Mouse (Mus musculus) kidney, embryonic 15.5 days (tissue): ENCODE data around the gene Uhrf1. TPM values are rescaled to one million over a fixed set of nuclear protein-coding genes. Genes with fewer than 3 reads are reported as not detected.

ENCODE experiments used
- ATAC-seq: fragments of 200-750 bp; cut with Nextera tagmentation; replicated peaks from 2 replicates; pipeline ENCODE4 v1.8.0; 2017; ENCODE audit warnings: moderate TSS enrichment; ENCODE audit not compliant: low FRiP score
- H3K27ac ChIP-seq: fragments of 300-500 bp; sonication (generic); 2 replicates; pipeline ENCODE4 v1.5.1; 2015; ENCODE audit warnings: mild to moderate bottlenecking, inconsistent platforms
- H3K27me3 ChIP-seq: fragments of 300-500 bp; sonication (generic); 2 replicates; pipeline ENCODE4 v1.6.1; 2015; ENCODE audit warnings: inconsistent platforms
- H3K36me3 ChIP-seq: fragments of 300-500 bp; sonication (generic); 2 replicates; pipeline ENCODE4 v1.6.1; 2015; ENCODE audit warnings: inconsistent platforms
- H3K4me1 ChIP-seq: fragments of 300-500 bp; sonication (generic); 2 replicates; pipeline ENCODE4 v1.6.1; 2015; ENCODE audit warnings: inconsistent platforms
- H3K4me2 ChIP-seq: fragments of 300-500 bp; sonication (generic); 2 replicates; pipeline ENCODE4 v1.6.1; 2015; ENCODE audit warnings: moderate library complexity, mild to moderate bottlenecking, inconsistent platforms
- H3K4me3 ChIP-seq: fragments of 300-500 bp; sonication (generic); replicated peaks from 2 replicates; pipeline ENCODE4 v1.5.1; 2015; ENCODE audit warnings: mild to moderate bottlenecking, inconsistent platforms
- H3K9ac ChIP-seq: fragments of 300-500 bp; sonication (generic); 2 replicates; pipeline ENCODE4 v1.6.1; 2015; ENCODE audit warnings: mild to moderate bottlenecking, inconsistent platforms
- H3K9me3 ChIP-seq: fragments of 300-500 bp; sonication (generic); replicated peaks from 2 replicates; pipeline ENCODE4 v1.6.1; 2016; ENCODE audit warnings: inconsistent platforms
- WGBS: fragments of 180-500 bp; shearing (Covaris S2); methylation state at CpG from one replicate; pipeline ENCODE4 v1.1.7; 2015; ENCODE audit warnings: mixed read lengths; 5-methylcytosine and 5-hydroxymethylcytosine counted together
- polyA plus RNA-seq: library from polyadenylated mRNA; unstranded; fragments of >200 nt; fragmentation: Nextera tagmentation; extraction: Ambion mirVana; gene quantifications from 2 replicates; pipeline ENCODE4 v1.2.1, GENCODE M21; 2015

The Uhrf1 gene
- polyA plus RNA-seq, 1 experiment from 2014 or later, result 175 TPM

- ATAC-seq, result no peak
- 34% methylated on average over 8 of the region's 8 CpGs for WGBS
These were observed 29.9 kb downstream of the Uhrf1 start for GRCm38 (mm10) chr17:56332987-56333386.

DNA sequence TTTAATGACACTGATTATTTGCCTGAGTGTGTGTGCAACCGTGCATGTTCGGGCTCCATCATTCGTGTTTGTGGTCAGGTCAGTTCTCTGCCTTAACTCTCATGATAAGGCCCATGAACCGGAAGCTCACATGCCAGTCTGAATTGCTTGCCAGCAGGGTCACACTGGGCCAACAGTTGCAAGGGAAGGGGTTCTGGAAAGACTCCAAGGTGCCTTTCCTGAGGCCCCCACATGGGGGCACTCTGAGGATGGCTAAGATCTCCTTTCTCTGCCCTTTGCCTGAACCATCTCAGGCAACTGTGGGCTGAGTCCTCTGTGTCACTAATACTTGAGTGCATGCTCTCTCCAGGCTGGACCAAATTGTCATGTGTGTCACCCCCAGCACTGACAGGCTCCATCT lies 34.1 kb downstream of the Uhrf1 start:
- 48% methylated on average over 4 of the region's 4 CpGs for WGBS
- Histone ChIP-seq H3K4me1 (peaks cover 25% of the 10 kb centered on the region), H3K4me2 (no peak overlapping the region), H3K4me3 (no peak overlapping the region), H3K27me3 (no peaks in the 10 kb centered on the region), H3K27ac (no peak overlapping the region), H3K9me3 (no peaks in the 10 kb centered on the region), H3K9ac (no peak overlapping the region), H3K36me3 (0 out of 2 replicates have a peak, but pooled peaks cover 4% of the 10 kb centered on the region)
- no peak for ATAC-seq

More at GRCm38 (mm10) chr17:56332987-56333386, 29.9 kb downstream of the Uhrf1 start:
- Histone ChIP-seq H3K27me3 (no peaks in the 10 kb centered on the region), H3K27ac (no peak overlapping the region), H3K4me3 (no peak overlapping the region), H3K36me3 (0 out of 2 replicates have a peak, but pooled peaks cover 4% of the 10 kb centered on the region), H3K4me1 (peaks cover 43% of the 10 kb centered on the region), H3K9me3 (no peaks in the 10 kb centered on the region), H3K9ac (no peak overlapping the region), H3K4me2 (no peak overlapping the region)

DNA sequence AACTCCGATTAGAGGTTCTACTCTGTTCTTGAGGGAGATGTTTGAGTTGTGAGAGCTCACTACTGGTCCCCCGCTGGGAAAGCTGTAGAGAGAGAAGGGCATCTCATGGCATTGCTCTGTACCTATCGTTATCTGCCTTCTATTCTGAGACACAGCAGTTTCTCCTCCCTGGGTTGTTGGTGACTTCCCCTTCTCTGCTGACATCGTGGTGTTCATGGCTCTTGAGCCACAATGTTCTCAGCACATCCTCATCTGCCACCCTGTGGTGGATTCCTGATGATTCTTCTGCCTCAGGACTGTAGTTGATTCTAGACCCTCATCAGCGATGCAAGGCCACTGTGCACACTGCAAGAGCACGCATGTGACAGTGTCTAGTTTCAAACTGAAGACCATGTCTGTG lies 34.7 kb downstream of the Uhrf1 start:
- Histone ChIP-seq H3K36me3 (0 out of 2 replicates have a peak, but pooled peaks cover 4% of the 10 kb centered on the region), H3K9ac (no peak overlapping the region), H3K9me3 (no peaks in the 10 kb centered on the region), H3K27ac (no peak overlapping the region), H3K4me3 (no peak overlapping the region), H3K27me3 (no peaks in the 10 kb centered on the region), H3K4me1 (peaks cover 25% of the 10 kb centered on the region), H3K4me2 (no peak overlapping the region)
- no peak for ATAC-seq
- WGBS, result 90% methylated on average over 6 of the region's 6 CpGs

DNA sequence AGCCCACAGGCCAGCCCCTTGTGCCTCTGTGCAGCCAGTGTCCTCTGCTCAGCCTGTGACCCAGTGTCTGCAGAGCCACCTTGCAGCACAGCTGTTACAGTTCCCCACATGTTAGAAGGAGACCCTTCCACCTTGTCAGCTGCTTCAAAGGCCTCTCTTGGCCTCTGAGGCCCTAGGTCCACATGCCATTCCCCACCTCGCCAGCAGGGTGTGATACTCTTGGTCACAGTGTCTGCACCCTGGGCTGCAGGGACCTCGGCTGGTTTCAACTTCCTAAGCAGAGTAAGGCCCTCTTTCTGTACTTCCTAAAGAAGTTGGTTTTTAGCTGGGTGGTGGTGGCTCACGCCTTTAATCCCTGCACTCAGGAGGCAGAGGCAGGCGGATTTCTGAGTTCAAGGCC lies 35.8 kb downstream of the Uhrf1 start:
- Histone ChIP-seq H3K4me1 (peaks cover 25% of the 10 kb centered on the region), H3K27me3 (no peaks in the 10 kb centered on the region), H3K9me3 (no peaks in the 10 kb centered on the region), H3K27ac (no peak overlapping the region), H3K4me3 (no peak overlapping the region), H3K4me2 (no peak overlapping the region), H3K9ac (no peak overlapping the region), H3K36me3 (0 out of 2 replicates have a peak, but pooled peaks cover 4% of the 10 kb centered on the region)
- ATAC-seq, result 0 out of 2 replicates have a peak, but pooled peaks have one; percentile 28
- 56% methylated on average over 4 of the region's 4 CpGs for WGBS

GRCm38 (mm10) chr17:56340717-56341116 lies 37.6 kb downstream of the Uhrf1 start:
- no peak overlapping the region for H3K9ac ChIP-seq
- H3K27ac ChIP-seq, result no peak overlapping the region
- H3K4me3 ChIP-seq, result no peak overlapping the region
- no peak overlapping the region for H3K4me2 ChIP-seq
- no peaks in the 10 kb centered on the region for H3K9me3 ChIP-seq
- peaks cover 19% of the 10 kb centered on the region for H3K4me1 ChIP-seq
- H3K27me3 ChIP-seq, result no peaks in the 10 kb centered on the region
- no peaks in the 10 kb centered on the region for H3K36me3 ChIP-seq
- no peak for ATAC-seq

DNA sequence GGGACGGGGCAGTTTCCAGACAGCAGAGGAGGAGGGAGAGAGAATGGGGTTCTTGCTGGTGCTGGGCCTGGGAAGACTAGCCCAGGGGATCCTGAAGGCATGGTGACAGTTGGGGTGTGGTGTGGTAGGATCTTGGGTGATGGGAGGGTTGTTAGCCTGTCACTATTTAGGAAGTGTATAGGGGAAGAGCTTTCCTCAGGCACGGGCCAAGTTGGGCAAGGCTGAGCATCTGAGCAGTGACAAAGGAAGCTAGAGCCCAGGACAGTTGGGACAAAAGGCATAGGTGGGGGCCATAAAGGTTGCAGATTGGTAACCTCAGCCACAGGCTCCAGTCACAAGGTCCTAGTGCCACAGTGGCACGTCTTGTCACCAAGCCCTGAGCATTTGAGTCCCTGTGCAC lies 40.3 kb downstream of the Uhrf1 start:
- 82% methylated on average over 3 of the region's 3 CpGs for WGBS
- H3K4me3 ChIP-seq, result no peak overlapping the region

GRCm38 (mm10) chr17:56345364-56345763 lies 42.2 kb downstream of the Uhrf1 start:
- no peaks in the 10 kb centered on the region for H3K9me3 ChIP-seq
- no peaks in the 10 kb centered on the region for H3K4me1 ChIP-seq
- WGBS, result 67% methylated on average over 2 of the region's 2 CpGs
- peaks cover 5% of the 10 kb centered on the region; the same call in 1 of the 2 replicates for H3K36me3 ChIP-seq
- no peak overlapping the region for H3K4me2 ChIP-seq
- no peak for ATAC-seq
- no peak overlapping the region for H3K4me3 ChIP-seq
- H3K27ac ChIP-seq, result no peak overlapping the region
- H3K27me3 ChIP-seq, result no peaks in the 10 kb centered on the region
- H3K9ac ChIP-seq, result no peak overlapping the region

More for the DNA sequence above, 40.3 kb downstream of the Uhrf1 start:
- Histone ChIP-seq H3K9ac (no peak overlapping the region), H3K27ac (no peak overlapping the region), H3K27me3 (no peaks in the 10 kb centered on the region), H3K9me3 (no peaks in the 10 kb centered on the region), H3K4me2 (no peak overlapping the region), H3K4me1 (no peaks in the 10 kb centered on the region), H3K36me3 (peaks cover 5% of the 10 kb centered on the region; the same call in 1 of the 2 replicates)
- ATAC-seq, result no peak

DNA sequence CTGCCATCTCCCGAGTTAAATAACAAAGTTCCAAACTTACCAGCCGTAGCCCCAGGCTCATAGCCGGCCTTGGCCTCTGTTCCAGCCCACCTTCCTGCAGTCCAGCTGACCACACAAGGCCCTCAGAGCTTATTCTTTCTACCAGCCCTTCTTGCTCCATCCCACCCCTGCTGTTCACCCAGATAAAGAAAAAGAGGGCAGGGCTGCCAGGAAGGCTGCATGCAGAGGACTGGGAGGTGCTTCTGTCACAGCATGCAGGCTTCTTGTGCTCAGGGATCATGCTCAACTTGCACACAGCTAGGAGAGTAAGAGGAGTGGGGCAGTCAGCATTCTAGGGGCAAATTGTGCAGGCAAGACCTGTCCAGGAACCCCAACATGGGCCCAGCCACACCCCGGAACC lies 45.0 kb downstream of the Uhrf1 start:
- H3K9me3 ChIP-seq, result no peaks in the 10 kb centered on the region
- no peaks in the 10 kb centered on the region for H3K4me1 ChIP-seq
- H3K4me3 ChIP-seq, result no peak overlapping the region
- no peak overlapping the region for H3K4me2 ChIP-seq
- 80% methylated on average over 4 of the region's 4 CpGs for WGBS
- H3K27ac ChIP-seq, result no peak overlapping the region
- no peaks in the 10 kb centered on the region for H3K27me3 ChIP-seq
- peaks cover 23% of the 10 kb centered on the region for H3K36me3 ChIP-seq
- no peak for ATAC-seq
- no peak overlapping the region for H3K9ac ChIP-seq

DNA sequence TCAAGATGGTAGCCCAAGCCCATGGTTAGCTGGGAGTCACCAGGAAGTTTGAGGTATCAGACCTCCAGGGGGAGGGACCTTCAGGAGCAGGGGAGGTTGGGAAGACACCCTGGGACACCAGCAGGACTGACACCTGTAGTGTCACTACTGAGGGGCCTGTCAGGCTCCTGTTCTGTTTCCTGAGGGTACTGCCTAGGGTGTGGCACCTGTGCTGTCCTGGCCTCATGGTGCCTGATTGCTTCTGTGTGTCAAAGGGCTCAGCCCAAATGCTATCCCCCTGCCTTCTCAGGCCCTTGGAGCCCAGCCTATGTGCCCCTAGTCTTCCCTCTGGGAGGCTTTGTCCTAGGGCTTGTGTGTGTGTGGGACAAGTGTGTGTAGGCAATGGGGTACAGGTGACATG lies 45.5 kb downstream of the Uhrf1 start:
- ATAC-seq, result no peak
- Histone ChIP-seq H3K27ac (no peak overlapping the region), H3K4me3 (no peak overlapping the region), H3K4me1 (no peaks in the 10 kb centered on the region), H3K36me3 (peaks cover 28% of the 10 kb centered on the region), H3K4me2 (no peak overlapping the region), H3K9me3 (no peaks in the 10 kb centered on the region), H3K27me3 (no peaks in the 10 kb centered on the region), H3K9ac (no peak overlapping the region)

DNA sequence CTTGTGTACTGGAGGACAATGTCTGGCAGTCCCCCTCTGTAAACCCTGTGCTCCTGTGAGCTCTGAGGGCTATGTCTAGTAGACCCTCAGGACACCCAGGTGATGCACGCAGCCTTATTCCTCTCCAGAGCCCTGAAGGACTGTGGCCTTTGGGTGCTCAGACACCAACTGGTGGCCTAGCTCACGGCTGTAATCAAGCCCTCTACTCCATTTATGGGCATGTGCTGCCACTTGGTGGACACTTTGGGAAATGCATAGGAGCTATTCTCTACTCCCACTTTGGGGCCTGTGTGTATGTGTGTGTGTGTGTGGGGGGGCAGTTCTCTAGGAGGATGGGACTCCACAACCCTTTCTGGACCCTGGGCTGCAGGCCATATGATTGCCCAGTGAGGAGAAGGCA lies 47.6 kb downstream of the Uhrf1 start:
- H3K4me1 ChIP-seq, result no peaks in the 10 kb centered on the region
- peak; percentile 54; the same call in 1 of the 2 replicates for ATAC-seq
- 35% methylated on average over 2 of the region's 2 CpGs for WGBS
- peaks cover 48% of the 10 kb centered on the region for H3K36me3 ChIP-seq
- no peak overlapping the region for H3K4me3 ChIP-seq
- no peaks in the 10 kb centered on the region for H3K27me3 ChIP-seq
- H3K4me2 ChIP-seq, result no peak overlapping the region
- H3K9ac ChIP-seq, result no peak overlapping the region
- no peaks in the 10 kb centered on the region for H3K9me3 ChIP-seq
- no peak overlapping the region for H3K27ac ChIP-seq

DNA sequence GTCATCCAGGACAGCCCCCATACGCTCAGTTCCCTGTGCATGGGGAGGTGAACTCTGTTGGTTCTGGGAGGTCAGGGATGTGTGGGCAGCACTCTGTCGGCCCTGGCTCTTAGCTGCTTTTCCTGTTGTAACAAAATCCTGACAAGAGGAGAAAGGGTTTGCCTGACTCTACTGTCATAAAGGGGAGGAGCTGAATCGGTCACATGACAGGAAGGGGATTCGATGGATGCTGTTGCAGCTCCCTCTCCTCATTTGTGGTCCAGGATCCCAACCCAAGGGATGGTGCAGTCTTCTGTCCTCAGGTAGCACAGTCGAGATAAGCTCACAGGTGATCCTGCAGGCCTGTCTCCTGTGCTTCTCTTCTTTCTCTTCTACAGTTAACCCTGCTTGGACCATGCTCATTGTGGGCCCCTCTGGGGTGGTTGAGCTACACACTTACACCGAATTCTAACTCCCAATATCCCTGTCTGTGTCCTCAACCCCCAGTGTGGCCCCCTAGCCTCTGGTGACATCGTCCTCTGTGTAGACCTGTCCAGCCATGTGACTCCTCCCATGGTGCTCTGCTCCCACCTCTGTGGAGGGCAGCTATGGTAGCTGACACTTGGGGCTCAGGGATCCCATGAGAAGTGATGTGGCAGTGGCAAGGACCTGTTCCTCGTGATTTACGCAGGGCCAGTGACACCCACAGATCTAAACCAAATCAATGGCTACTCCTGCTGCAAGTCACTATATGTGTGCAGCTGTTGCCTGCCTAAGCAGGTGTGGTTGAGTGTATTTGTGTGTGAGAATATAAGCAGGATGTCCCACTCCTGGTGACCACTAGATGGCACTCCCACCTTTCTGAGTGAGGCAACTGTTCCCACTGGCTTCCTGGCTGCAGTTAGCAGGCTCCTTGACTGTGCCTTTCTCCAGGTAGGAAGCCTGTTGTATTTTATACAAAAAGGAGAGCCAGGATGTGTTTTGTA lies 54.1 kb downstream of the Uhrf1 start:
- Histone ChIP-seq H3K4me3 (no peak overlapping the region), H3K27me3 (no peaks in the 10 kb centered on the region), H3K4me1 (no peaks in the 10 kb centered on the region), H3K9me3 (no peaks in the 10 kb centered on the region), H3K9ac (no peak overlapping the region), H3K4me2 (no peak overlapping the region), H3K36me3 (peaks cover 83% of the 10 kb centered on the region), H3K27ac (no peak overlapping the region)
- 57% methylated on average over 9 of the region's 9 CpGs for WGBS
- ATAC-seq, result peak; percentile 72

GRCm38 (mm10) chr17:56359183-56359725 lies 56.1 kb downstream of the Uhrf1 start:
- no peaks in the 10 kb centered on the region for H3K4me1 ChIP-seq
- H3K36me3 ChIP-seq, result peaks cover 78% of the 10 kb centered on the region
- no peak overlapping the region for H3K4me3 ChIP-seq
- no peak overlapping the region for H3K27ac ChIP-seq
- WGBS, result 91% methylated on average over 3 of the region's 3 CpGs
- no peaks in the 10 kb centered on the region for H3K9me3 ChIP-seq
- ATAC-seq, result no peak
- H3K27me3 ChIP-seq, result no peaks in the 10 kb centered on the region
- H3K9ac ChIP-seq, result no peak overlapping the region
- no peak overlapping the region for H3K4me2 ChIP-seq
